Mouse (Mus musculus): ENCODE results near the gene Gm20388.

DNA sequence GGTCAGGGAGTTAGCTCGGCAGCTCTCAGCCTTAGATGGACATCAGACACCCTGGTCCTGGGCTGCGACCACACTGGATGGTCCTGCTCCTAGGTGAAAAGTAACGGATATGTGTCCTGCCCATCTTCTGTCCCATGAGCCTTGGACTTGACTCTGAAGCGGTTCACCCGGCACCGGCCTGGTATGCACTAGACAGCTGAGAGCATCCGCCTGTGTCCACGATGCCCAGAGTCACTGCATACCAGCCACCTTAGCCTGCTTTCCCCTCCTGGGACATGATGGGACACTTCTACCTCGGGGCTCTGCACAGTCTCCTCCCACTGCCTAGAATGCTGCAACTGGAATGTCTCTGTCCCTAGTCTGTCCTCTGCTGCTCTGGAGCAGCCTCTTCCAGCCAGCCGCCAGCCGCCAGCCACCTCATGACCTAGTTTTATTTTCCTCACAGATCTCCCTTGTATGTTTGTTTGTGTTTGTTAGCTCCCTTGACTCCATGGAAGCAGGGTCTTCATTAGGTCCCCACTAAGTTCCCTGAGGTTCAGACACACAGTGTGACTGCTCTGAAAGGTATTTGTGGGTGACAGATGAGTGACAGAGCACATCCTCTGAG is 128.8 kb downstream of the Gm20388 start:
- TF ChIP-seq TAL1 (IDR thresholded peaks at IDR 0.05; ENCODE audit: low read length) (no peak), GATA1 (IDR thresholded peaks at IDR 0.05; ENCODE audit: low read length) (no peak)

All from erythroblast, embryonic 14.5 days (primary cell).